Mouse (Mus musculus) limb, embryonic 12.5 days (tissue): ENCODE data around the gene B3gnt9. TPM values are rescaled to one million over a fixed set of nuclear protein-coding genes. Genes with fewer than 3 reads are reported as not detected.

Source experiments
- ATAC-seq: fragments of 200-750 bp; cut with Nextera tagmentation; 2 replicates; pipeline ENCODE4 v1.8.0; 2017; ENCODE audit warnings: low read depth, moderate TSS enrichment; ENCODE audit not compliant: insufficient number of reproducible peaks, insufficient read depth, low FRiP score, low TSS enrichment
- H3K27ac ChIP-seq: fragments of 300-500 bp; sonication (generic); 2 replicates; pipeline ENCODE4 v1.5.1; 2016; ENCODE audit warnings: mild to moderate bottlenecking, moderate library complexity
- H3K27me3 ChIP-seq: fragments of 300-500 bp; sonication (generic); 2 replicates; pipeline ENCODE4 v1.6.1; 2016; ENCODE audit warnings: mild to moderate bottlenecking, moderate library complexity
- H3K36me3 ChIP-seq: fragments of 300-500 bp; sonication (generic); 2 replicates; pipeline ENCODE4 v1.6.1; 2016; ENCODE audit warnings: mild to moderate bottlenecking, moderate library complexity
- H3K4me1 ChIP-seq: fragments of 300-500 bp; sonication (generic); replicated peaks from 2 replicates; pipeline ENCODE4 v1.6.1; 2016
- H3K4me2 ChIP-seq: fragments of 300-500 bp; sonication (generic); 2 replicates; pipeline ENCODE4 v1.6.1; 2016; ENCODE audit warnings: mild to moderate bottlenecking, moderate library complexity
- H3K4me3 ChIP-seq: fragments of 300-500 bp; sonication (generic); replicated peaks from 2 replicates; pipeline ENCODE4 v1.5.1; 2016; ENCODE audit warnings: mild to moderate bottlenecking
- H3K9ac ChIP-seq: fragments of 300-500 bp; sonication (generic); replicated peaks from 2 replicates; pipeline ENCODE4 v1.6.1; 2016; ENCODE audit warnings: mild to moderate bottlenecking, moderate library complexity
- H3K9me3 ChIP-seq: fragments of 300-500 bp; sonication (generic); 2 replicates; pipeline ENCODE4 v1.6.1; 2016; ENCODE audit warnings: mild to moderate bottlenecking, moderate library complexity
- WGBS: fragments of 180-500 bp; shearing (Covaris S2); methylation state at CpG from one replicate; pipeline ENCODE4 v1.1.7; 2016; 5-methylcytosine and 5-hydroxymethylcytosine counted together
- polyA plus RNA-seq: library from polyadenylated mRNA; unstranded; fragments of >200 nt; fragmentation: Nextera tagmentation; extraction: Ambion mirVana; gene quantifications from 2 replicates; pipeline ENCODE4 v1.2.1, GENCODE M21; 2016

B3gnt9 gene
- polyA plus RNA-seq, 1 experiment from 2014 or later = 5.9 TPM

GRCm38 (mm10) chr8:105281821-105282220, 26.9 kb upstream of the B3gnt9 start:
- no peak overlapping the region for H3K9ac ChIP-seq
- peaks cover 58% of the 10 kb centered on the region for H3K27me3 ChIP-seq
- peaks cover 44% of the 10 kb centered on the region for H3K36me3 ChIP-seq
- H3K4me1 ChIP-seq = peaks cover 8% of the 10 kb centered on the region
- H3K27ac ChIP-seq = no peak overlapping the region
- WGBS = 88% methylated on average over 12 of the region's 12 CpGs
- no peak overlapping the region for H3K4me3 ChIP-seq
- no peak overlapping the region for H3K4me2 ChIP-seq
- H3K9me3 ChIP-seq = no peaks in the 10 kb centered on the region
- ATAC-seq = no peak

GRCm38 (mm10) chr8:105280567-105280966, 25.6 kb upstream of the B3gnt9 start:
- H3K27me3 ChIP-seq = peaks cover 70% of the 10 kb centered on the region
- H3K9me3 ChIP-seq = no peaks in the 10 kb centered on the region
- no peak overlapping the region for H3K9ac ChIP-seq
- no peak overlapping the region for H3K27ac ChIP-seq
- H3K4me3 ChIP-seq = no peak overlapping the region
- H3K4me2 ChIP-seq = no peak overlapping the region
- no peak for ATAC-seq
- 62% methylated on average over 3 of the region's 3 CpGs for WGBS
- peaks cover 39% of the 10 kb centered on the region for H3K36me3 ChIP-seq
- H3K4me1 ChIP-seq = peaks cover 19% of the 10 kb centered on the region

DNA sequence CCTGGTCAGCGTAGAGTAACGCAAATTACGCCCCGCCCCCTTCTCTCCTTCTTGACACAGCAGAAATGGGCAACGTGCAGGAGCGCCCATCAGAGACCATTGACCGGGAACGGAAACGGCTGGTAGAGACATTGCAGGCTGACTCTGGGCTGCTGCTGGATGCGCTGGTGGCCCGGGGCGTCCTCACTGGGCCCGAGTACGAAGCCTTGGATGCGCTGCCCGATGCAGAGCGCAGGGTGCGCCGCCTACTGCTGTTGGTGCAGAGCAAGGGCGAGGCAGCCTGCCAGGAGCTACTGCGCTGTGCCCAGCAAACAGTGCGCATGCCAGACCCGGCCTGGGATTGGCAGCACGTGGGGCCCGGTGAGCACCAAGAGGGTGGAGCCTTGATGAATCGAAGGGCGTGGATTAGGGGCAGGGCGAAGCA, 24.0 kb upstream of the B3gnt9 start:
- H3K4me3 ChIP-seq = peak overlapping the region; percentile 23
- no peak overlapping the region for H3K27ac ChIP-seq
- 0 out of 2 replicates have a peak overlapping the region, but pooled peaks have one; percentile 34 for H3K9ac ChIP-seq
- no peak for ATAC-seq
- WGBS = 4% methylated on average over 28 of the region's 28 CpGs
- peaks cover 24% of the 10 kb centered on the region for H3K4me1 ChIP-seq
- H3K36me3 ChIP-seq = peaks cover 28% of the 10 kb centered on the region
- H3K4me2 ChIP-seq = peak overlapping the region; percentile 46
- no peaks in the 10 kb centered on the region for H3K9me3 ChIP-seq
- peaks cover 81% of the 10 kb centered on the region for H3K27me3 ChIP-seq

- WGBS = 3% methylated on average over 30 of the region's 30 CpGs
- no peaks in the 10 kb centered on the region for H3K9me3 ChIP-seq
- H3K4me2 ChIP-seq = peak overlapping the region; percentile 85
- peak overlapping the region; percentile 44 for H3K4me3 ChIP-seq
- H3K36me3 ChIP-seq = peaks cover 9% of the 10 kb centered on the region
- H3K27me3 ChIP-seq = peaks cover 97% of the 10 kb centered on the region
- peak overlapping the region; percentile 55 for H3K9ac ChIP-seq
- ATAC-seq = peak; percentile 67; the same call in 1 of the 2 replicates
- H3K27ac ChIP-seq = no peak overlapping the region
- peaks cover 26% of the 10 kb centered on the region for H3K4me1 ChIP-seq
Measured at GRCm38 (mm10) chr8:105276292-105277120, 21.6 kb upstream of the B3gnt9 start.

- H3K27ac ChIP-seq = no peak within 1 kb of the TSS
- H3K4me1 ChIP-seq = peaks cover 27% of the 10 kb centered on the region
- H3K36me3 ChIP-seq = peaks cover 6% of the 10 kb centered on the region; the same call in 1 of the 2 replicates
- H3K27me3 ChIP-seq = peaks cover 99% of the 10 kb centered on the region
- WGBS = 6% methylated on average over 10 of the region's 10 CpGs
- peak within 1 kb of the TSS; percentile 85 for H3K4me2 ChIP-seq
- no peaks in the 10 kb centered on the region for H3K9me3 ChIP-seq
- H3K9ac ChIP-seq = peak within 1 kb of the TSS; percentile 55
- ATAC-seq = no peak
- H3K4me3 ChIP-seq = peak within 1 kb of the TSS; percentile 44
Measured at GRCm38 (mm10) chr8:105275840-105276239, 20.9 kb upstream of the B3gnt9 start, which contains the start of gene Nol3. Gene Nol3 (plus strand): TSS chr8:105276140.

GRCm38 (mm10) chr8:105275387-105275786, 20.4 kb upstream of the B3gnt9 start:
- Histone ChIP-seq H3K4me3 (peak overlapping the region; percentile 44), H3K36me3 (peaks cover 5% of the 10 kb centered on the region; the same call in 1 of the 2 replicates), H3K27ac (no peak overlapping the region), H3K27me3 (peaks cover 99% of the 10 kb centered on the region), H3K9ac (no peak overlapping the region), H3K4me1 (peaks cover 32% of the 10 kb centered on the region), H3K4me2 (peak overlapping the region; percentile 85), H3K9me3 (no peaks in the 10 kb centered on the region)
- ATAC-seq = no peak
- WGBS = 6% methylated on average over 10 of the region's 11 CpGs

DNA sequence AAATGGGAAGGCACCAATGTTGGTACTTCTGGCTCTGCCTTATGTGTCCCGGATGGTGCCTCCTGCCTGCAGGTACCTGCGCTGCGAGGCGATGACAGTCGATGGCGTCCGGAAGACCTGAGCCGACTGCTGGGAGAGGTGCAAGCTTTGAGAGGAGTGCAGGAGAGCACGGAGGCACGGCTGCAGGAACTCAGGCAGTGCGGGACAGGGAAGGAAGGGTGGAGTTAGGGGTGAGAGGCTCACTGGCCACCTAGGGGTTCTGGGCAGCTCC, 15.9 kb upstream of the B3gnt9 start:
- Histone ChIP-seq H3K27ac (no peak overlapping the region), H3K9ac (no peak overlapping the region), H3K4me3 (peak overlapping the region; percentile 13; the same call in 1 of the 2 replicates), H3K9me3 (peaks cover 6% of the 10 kb centered on the region; the same call in 1 of the 2 replicates), H3K4me1 (peaks cover 41% of the 10 kb centered on the region), H3K4me2 (peak overlapping the region; percentile 33), H3K36me3 (no peaks in the 10 kb centered on the region), H3K27me3 (peaks cover 99% of the 10 kb centered on the region)
- ATAC-seq = no peak
- 3% methylated on average over 11 of the region's 11 CpGs for whole genome bisulfite sequencing

- Histone ChIP-seq H3K9me3 (peaks cover 6% of the 10 kb centered on the region; the same call in 1 of the 2 replicates), H3K27ac (no peak overlapping the region), H3K4me3 (peak overlapping the region; percentile 51), H3K4me2 (peak overlapping the region; percentile 86), H3K36me3 (no peaks in the 10 kb centered on the region), H3K4me1 (peaks cover 36% of the 10 kb centered on the region), H3K27me3 (peaks cover 99% of the 10 kb centered on the region), H3K9ac (no peak overlapping the region)
- WGBS = 2% methylated on average over 39 of the region's 39 CpGs
- ATAC-seq = peak; percentile 0; the same call in 1 of the 2 replicates
Measured at GRCm38 (mm10) chr8:105270101-105270915, 15.4 kb upstream of the B3gnt9 start.

DNA sequence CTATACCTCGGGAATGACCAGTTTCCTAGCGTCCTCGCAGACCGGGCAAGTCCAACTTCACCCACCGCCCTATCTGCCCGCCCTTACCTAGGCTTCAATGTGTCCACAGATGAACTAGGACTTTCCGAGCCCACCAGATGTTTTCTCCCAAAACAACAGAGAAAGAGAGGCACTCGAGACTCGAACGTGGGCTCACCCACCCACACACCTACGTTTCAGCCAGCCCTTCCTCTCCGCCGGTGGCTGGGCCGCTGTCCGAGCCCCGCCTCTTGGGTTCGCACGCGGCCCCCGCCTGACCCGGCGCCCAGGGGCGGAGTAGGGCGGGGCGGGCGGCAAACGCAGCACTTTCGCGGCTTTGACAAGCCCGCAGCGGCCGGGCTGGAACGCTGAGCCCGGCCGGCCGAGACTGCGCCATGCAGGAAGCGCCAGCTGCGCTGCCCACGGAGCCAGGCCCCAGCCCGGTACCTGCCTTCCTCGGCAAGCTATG, 14.6 kb upstream of the B3gnt9 start, which contains the start of gene Hsf4:
Hsf4 (plus strand) TSS at position 341 of the 487 bp plus-strand sequence.
- H3K27ac ChIP-seq = no peak within 1 kb of the TSS
- under 1% methylated on average over 42 of the region's 42 CpGs for WGBS

DNA sequence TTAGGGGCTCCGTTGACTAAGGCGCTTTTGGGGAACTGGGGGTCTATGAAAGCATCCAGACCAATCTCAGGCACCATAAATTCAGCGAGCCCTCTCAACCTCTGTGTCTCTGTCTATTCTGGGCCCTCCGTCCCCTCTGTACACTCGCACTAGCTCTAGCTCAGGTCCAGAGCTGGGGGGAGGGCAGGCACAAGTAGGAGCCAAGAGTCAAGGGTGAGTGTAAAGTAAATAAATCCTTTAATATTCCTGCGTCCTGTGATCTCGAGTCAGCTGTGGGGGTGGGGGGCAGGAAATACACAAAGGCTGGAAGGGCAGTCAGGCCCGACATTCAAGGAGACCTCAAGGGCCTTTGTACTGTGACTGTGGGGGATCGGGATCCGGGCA, 14.1 kb upstream of the B3gnt9 start:
- Histone ChIP-seq H3K9ac (peak overlapping the region; percentile 57), H3K4me1 (peaks cover 40% of the 10 kb centered on the region), H3K4me3 (peak overlapping the region; percentile 51), H3K4me2 (peak overlapping the region; percentile 86), H3K27ac (no peak overlapping the region), H3K36me3 (no peaks in the 10 kb centered on the region), H3K9me3 (peaks cover 6% of the 10 kb centered on the region; the same call in 1 of the 2 replicates), H3K27me3 (peaks cover 99% of the 10 kb centered on the region)
- no peak for ATAC-seq
- WGBS = 1% methylated on average over 10 of the region's 10 CpGs

More for the DNA sequence above, 14.6 kb upstream of the B3gnt9 start, which contains the start of gene Hsf4:
- H3K36me3 ChIP-seq = no peaks in the 10 kb centered on the region
- H3K9ac ChIP-seq = peak within 1 kb of the TSS; percentile 57
- H3K4me1 ChIP-seq = peaks cover 40% of the 10 kb centered on the region
- peak within 1 kb of the TSS; percentile 86 for H3K4me2 ChIP-seq
- H3K27me3 ChIP-seq = peaks cover 99% of the 10 kb centered on the region
- no peak for ATAC-seq
- H3K9me3 ChIP-seq = peaks cover 6% of the 10 kb centered on the region; the same call in 1 of the 2 replicates
- peak within 1 kb of the TSS; percentile 51 for H3K4me3 ChIP-seq
